Mouse (Mus musculus): ENCODE data around the gene Tmem179. TPM values are rescaled to one million over a fixed set of nuclear protein-coding genes. Genes with fewer than 3 reads are reported as not detected.
A peak's percentile ranks its signal among the peaks of the same experiment; 100 is the strongest.

The Tmem179 gene
- polyA plus RNA-seq, 1 experiment from 2014 or later, result 90.2 TPM

DNA sequence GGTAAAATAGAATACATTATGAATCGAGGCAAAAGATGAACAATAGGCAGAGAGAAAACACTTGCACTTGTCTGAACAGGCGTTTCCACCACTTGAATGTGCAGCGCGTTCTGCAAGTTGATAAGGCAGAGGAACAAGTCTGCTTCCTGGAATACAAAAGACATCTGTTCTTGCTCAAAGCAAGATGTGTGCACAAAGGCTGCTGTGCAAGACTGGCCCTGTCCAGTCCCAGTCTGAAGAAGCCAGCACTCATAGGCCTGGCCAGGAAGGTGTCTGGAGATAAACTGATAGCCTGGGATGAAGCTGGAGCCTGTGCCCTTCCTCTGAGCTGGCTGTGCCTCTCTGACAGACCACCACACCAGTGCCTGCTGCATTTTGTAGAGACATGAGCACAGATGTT is 1.6 kb upstream of the Tmem179 start:
- Histone ChIP-seq H3K36me3 (replicated peaks) (no peaks in the 10 kb centered on the region), H3K4me1 (peaks cover 19% of the 10 kb centered on the region), H3K4me3 (no peak overlapping the region), H3K4me2 (no peak overlapping the region), H3K27ac (peak overlapping the region; percentile 47; the same call in 1 of the 2 replicates), H3K27me3 (replicated peaks) (no peaks in the 10 kb centered on the region; the same call in 1 of the 2 replicates), H3K9ac (no peak overlapping the region), H3K9me3 (no peaks in the 10 kb centered on the region)
- ATAC-seq (replicated peaks), result no peak
- WGBS, result 38% methylated on average over 4 of the region's 4 CpGs

DNA sequence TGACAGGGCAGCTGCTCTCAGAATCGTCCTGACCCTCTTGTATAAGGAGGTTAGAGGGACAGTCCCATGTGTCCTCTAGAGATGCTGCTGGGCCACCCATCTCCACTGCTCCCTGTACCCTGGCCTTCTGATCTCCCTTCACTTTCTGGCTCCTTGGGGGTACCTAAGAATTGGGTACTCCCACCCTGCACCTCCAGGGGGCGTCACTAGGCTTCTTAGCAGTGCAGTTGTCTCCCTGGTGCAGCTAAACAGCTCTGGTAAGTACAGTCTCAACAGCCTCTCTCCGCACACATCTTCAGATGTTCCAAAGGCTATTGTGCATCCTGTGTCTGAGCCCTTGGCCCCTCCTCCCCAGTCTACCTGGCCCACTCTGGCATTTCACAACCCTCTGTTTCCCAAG is 1.6 kb downstream of the Tmem179 start:
- no peak for ATAC-seq (replicated peaks)
- Histone ChIP-seq H3K9me3 (no peaks in the 10 kb centered on the region), H3K36me3 (replicated peaks) (no peaks in the 10 kb centered on the region), H3K4me1 (peaks cover 40% of the 10 kb centered on the region), H3K27ac (no peak overlapping the region), H3K27me3 (replicated peaks) (peaks cover 8% of the 10 kb centered on the region; the same call in 1 of the 2 replicates), H3K4me3 (no peak overlapping the region), H3K9ac (no peak overlapping the region), H3K4me2 (no peak overlapping the region)
- 45% methylated on average over 3 of the region's 3 CpGs for WGBS

GRCm38 (mm10) chr12:112510733-112511372 is 5.7 kb downstream of the Tmem179 start:
- peak; percentile 82 for ATAC-seq (replicated peaks)
- peak overlapping the region; percentile 43 for H3K4me3 ChIP-seq
- H3K9ac ChIP-seq, result peak overlapping the region; percentile 71
- H3K9me3 ChIP-seq, result no peaks in the 10 kb centered on the region
- WGBS, result 2% methylated on average over 62 of the region's 62 CpGs
- peaks cover 8% of the 10 kb centered on the region; the same call in 1 of the 2 replicates for H3K27me3 ChIP-seq (replicated peaks)
- peak overlapping the region; percentile 75 for H3K4me2 ChIP-seq
- H3K4me1 ChIP-seq, result peaks cover 61% of the 10 kb centered on the region
- no peaks in the 10 kb centered on the region for H3K36me3 ChIP-seq (replicated peaks)
- peak overlapping the region; percentile 83 for H3K27ac ChIP-seq

- Histone ChIP-seq H3K27ac (peak overlapping the region; percentile 83), H3K4me1 (peaks cover 65% of the 10 kb centered on the region), H3K36me3 (replicated peaks) (no peaks in the 10 kb centered on the region), H3K9ac (peak overlapping the region; percentile 71), H3K4me3 (peak overlapping the region; percentile 43), H3K27me3 (replicated peaks) (peaks cover 8% of the 10 kb centered on the region; the same call in 1 of the 2 replicates), H3K9me3 (no peaks in the 10 kb centered on the region), H3K4me2 (peak overlapping the region; percentile 75)
- WGBS, result 18% methylated on average over 7 of the region's 7 CpGs
- peak; percentile 2; the same call in 1 of the 2 replicates for ATAC-seq (replicated peaks)
Observed at GRCm38 (mm10) chr12:112510365-112510732, 6.2 kb downstream of the Tmem179 start.

- WGBS, result 81% methylated on average over 3 of the region's 3 CpGs
- no peak for ATAC-seq (replicated peaks)
- Histone ChIP-seq H3K4me1 (peaks cover 65% of the 10 kb centered on the region), H3K4me2 (peak overlapping the region; percentile 75), H3K9me3 (no peaks in the 10 kb centered on the region), H3K4me3 (no peak overlapping the region), H3K27ac (peak overlapping the region; percentile 74), H3K27me3 (replicated peaks) (peaks cover 8% of the 10 kb centered on the region; the same call in 1 of the 2 replicates), H3K36me3 (replicated peaks) (no peaks in the 10 kb centered on the region), H3K9ac (no peak overlapping the region)
Observed at GRCm38 (mm10) chr12:112507984-112508383, 8.6 kb downstream of the Tmem179 start.

GRCm38 (mm10) chr12:112507264-112507663 is 9.3 kb downstream of the Tmem179 start:
- 17% methylated on average over 4 of the region's 4 CpGs for WGBS
- no peaks in the 10 kb centered on the region for H3K36me3 ChIP-seq (replicated peaks)
- H3K4me2 ChIP-seq, result peak overlapping the region; percentile 75
- no peak overlapping the region for H3K4me3 ChIP-seq
- peak overlapping the region; percentile 74 for H3K27ac ChIP-seq
- H3K9ac ChIP-seq, result no peak overlapping the region
- no peaks in the 10 kb centered on the region for H3K9me3 ChIP-seq
- ATAC-seq (replicated peaks), result peak; percentile 77
- peaks cover 65% of the 10 kb centered on the region for H3K4me1 ChIP-seq
- H3K27me3 ChIP-seq (replicated peaks), result peaks cover 8% of the 10 kb centered on the region; the same call in 1 of the 2 replicates

DNA sequence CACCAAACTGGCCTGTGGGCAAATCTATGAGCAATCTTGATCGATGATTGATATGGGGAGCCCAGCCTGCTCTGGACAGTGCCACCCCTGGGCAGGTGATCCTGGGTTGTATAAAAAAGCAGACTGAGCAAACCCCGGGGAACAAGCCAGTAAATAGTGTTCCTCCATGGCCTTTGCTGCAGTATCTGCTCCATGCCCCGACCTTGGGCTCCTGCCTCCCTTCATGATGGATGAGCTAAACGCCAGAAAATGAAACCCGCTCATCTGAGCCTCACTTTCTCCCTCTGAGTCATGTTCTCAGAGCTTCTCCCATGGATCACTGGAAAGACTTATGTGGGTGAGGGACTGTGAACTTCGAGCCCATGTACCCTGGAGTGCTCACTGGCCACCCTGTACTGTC is 10.3 kb downstream of the Tmem179 start:
- 0 out of 2 replicates have a peak overlapping the region, but pooled peaks have one; percentile 74 for H3K27ac ChIP-seq
- peaks cover 5% of the 10 kb centered on the region; the same call in 1 of the 2 replicates for H3K27me3 ChIP-seq (replicated peaks)
- H3K4me2 ChIP-seq, result no peak overlapping the region
- H3K9ac ChIP-seq, result no peak overlapping the region
- no peaks in the 10 kb centered on the region for H3K9me3 ChIP-seq
- no peak for ATAC-seq (replicated peaks)
- no peaks in the 10 kb centered on the region for H3K36me3 ChIP-seq (replicated peaks)
- H3K4me3 ChIP-seq, result no peak overlapping the region
- H3K4me1 ChIP-seq, result peaks cover 56% of the 10 kb centered on the region
- 80% methylated on average over 6 of the region's 6 CpGs for WGBS

DNA sequence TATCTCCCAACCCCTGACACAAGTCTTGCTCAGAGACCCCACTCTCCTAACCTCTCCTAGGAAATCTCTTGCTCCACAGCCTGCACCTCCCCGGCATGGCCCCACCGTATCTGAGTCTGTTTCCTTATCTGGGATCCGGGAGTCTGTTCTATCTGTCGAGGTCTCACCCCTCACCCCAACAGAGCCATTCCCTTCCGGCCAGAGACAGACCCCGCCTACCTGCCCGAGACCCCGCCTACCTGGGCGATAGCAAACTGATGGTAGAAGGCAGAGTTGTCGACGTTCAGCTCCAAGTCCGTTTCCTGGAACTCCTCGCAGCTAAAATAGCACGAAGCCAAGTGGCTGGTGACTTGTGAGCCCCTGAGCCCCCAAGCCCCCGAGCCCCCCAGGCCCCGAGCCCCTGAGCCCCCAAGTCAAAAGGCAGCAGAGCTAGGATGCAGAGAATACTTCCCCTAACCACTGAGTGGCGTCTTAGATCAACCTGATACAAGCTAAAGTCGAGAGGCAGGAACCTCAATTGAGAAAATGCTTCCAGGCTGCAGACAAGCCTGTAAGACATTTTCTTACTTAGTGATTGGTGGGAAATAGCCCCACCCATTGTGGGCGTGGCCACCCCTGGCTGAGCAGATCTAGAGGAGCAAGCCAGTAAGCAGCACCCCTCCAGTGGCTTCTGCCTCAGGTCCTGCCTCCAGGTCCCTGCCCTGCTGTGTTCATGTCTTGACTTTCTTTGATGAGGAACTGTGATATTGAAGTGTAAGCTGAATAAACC is 13.4 kb downstream of the Tmem179 start:
- 42% methylated on average over 19 of the region's 19 CpGs for WGBS
- Histone ChIP-seq H3K27me3 (replicated peaks) (no peaks in the 10 kb centered on the region), H3K4me3 (no peak overlapping the region), H3K9me3 (no peaks in the 10 kb centered on the region), H3K9ac (no peak overlapping the region), H3K36me3 (replicated peaks) (no peaks in the 10 kb centered on the region), H3K4me2 (no peak overlapping the region), H3K4me1 (peaks cover 32% of the 10 kb centered on the region), H3K27ac (no peak overlapping the region)
- no peak for ATAC-seq (replicated peaks)

DNA sequence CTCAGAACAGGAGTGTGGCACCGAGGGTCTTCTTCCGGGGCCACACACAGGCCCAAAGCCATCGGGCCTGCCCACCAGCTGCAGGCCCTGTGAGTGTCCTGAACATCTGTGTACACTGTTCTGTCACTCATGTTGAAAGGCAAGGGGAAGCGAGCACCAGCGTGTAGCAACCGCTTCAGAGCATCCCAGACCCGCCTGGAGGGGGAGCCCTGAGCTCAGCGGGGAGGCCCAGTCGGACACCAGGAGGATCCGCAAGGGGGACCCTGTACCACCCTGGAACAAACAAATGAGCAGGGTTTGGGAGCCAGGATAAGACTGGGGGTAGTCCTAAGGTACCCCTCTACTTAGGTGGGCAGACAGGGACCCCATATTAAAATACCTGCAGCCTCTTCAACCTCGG is 17.9 kb downstream of the Tmem179 start:
- 46% methylated on average over 11 of the region's 11 CpGs for WGBS
- no peak overlapping the region for H3K4me2 ChIP-seq
- H3K9ac ChIP-seq, result no peak overlapping the region
- ATAC-seq (replicated peaks), result no peak
- no peak overlapping the region for H3K4me3 ChIP-seq
- no peak overlapping the region for H3K27ac ChIP-seq
- no peaks in the 10 kb centered on the region for H3K27me3 ChIP-seq (replicated peaks)
- 0 out of 2 replicates have a peak, but pooled peaks cover 7% of the 10 kb centered on the region for H3K4me1 ChIP-seq
- H3K9me3 ChIP-seq, result no peaks in the 10 kb centered on the region
- no peaks in the 10 kb centered on the region for H3K36me3 ChIP-seq (replicated peaks)

GRCm38 (mm10) chr12:112497731-112498130 is 18.8 kb downstream of the Tmem179 start:
- Histone ChIP-seq H3K9ac (no peak overlapping the region), H3K27me3 (replicated peaks) (no peaks in the 10 kb centered on the region), H3K27ac (no peak overlapping the region), H3K36me3 (replicated peaks) (no peaks in the 10 kb centered on the region), H3K9me3 (no peaks in the 10 kb centered on the region), H3K4me2 (no peak overlapping the region), H3K4me1 (0 out of 2 replicates have a peak, but pooled peaks cover 7% of the 10 kb centered on the region), H3K4me3 (no peak overlapping the region)
- no peak for ATAC-seq (replicated peaks)
- 84% methylated on average over 8 of the region's 8 CpGs for WGBS

- Histone ChIP-seq H3K9ac (no peak overlapping the region), H3K4me2 (no peak overlapping the region), H3K27ac (no peak overlapping the region), H3K36me3 (replicated peaks) (no peaks in the 10 kb centered on the region), H3K4me1 (peaks cover 10% of the 10 kb centered on the region; the same call in 1 of the 2 replicates), H3K27me3 (replicated peaks) (no peaks in the 10 kb centered on the region), H3K9me3 (no peaks in the 10 kb centered on the region), H3K4me3 (no peak overlapping the region)
- ATAC-seq (replicated peaks), result no peak
- 56% methylated on average over 5 of the region's 5 CpGs for WGBS
Observed at GRCm38 (mm10) chr12:112496136-112496535, 20.4 kb downstream of the Tmem179 start.

DNA sequence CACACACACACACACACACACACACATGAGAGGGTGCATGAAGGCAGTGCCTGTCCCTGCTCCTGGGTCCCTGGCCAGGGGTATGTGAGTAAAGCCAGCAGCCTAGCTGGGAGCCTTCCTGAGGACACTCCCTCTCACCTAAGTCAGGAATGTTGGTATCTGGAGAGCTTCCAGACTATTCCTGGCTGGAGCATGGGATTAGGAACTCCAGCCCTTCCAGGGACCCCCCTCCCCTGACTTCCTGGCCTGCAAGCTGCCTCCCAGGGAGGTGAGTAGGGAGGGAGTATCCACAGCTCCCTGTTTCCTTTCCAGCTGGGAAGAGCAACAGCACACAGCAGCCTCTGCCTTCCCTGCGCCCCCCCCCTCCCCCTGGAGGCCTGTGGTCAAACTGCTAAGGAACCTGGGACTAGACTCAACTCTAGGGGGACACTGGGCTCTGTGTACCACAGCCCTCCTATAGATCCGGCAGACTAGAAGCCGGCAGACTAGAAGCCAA is 26.1 kb downstream of the Tmem179 start:
- Histone ChIP-seq H3K4me1 (peaks cover 8% of the 10 kb centered on the region; the same call in 1 of the 2 replicates), H3K27me3 (replicated peaks) (no peaks in the 10 kb centered on the region), H3K9me3 (no peaks in the 10 kb centered on the region), H3K36me3 (replicated peaks) (no peaks in the 10 kb centered on the region), H3K9ac (no peak overlapping the region), H3K4me2 (no peak overlapping the region), H3K4me3 (no peak overlapping the region), H3K27ac (no peak overlapping the region)
- WGBS, result 33% methylated on average over 3 of the region's 3 CpGs
- ATAC-seq (replicated peaks), result no peak; the same call in 1 of the 2 replicates

Measured in midbrain, embryonic 15.5 days (tissue).